Mouse (Mus musculus): ENCODE results near the gene Prg2. TPM values are rescaled to one million over a fixed set of nuclear protein-coding genes. Genes with fewer than 3 reads are reported as not detected.

Prg2 gene
- polyA plus RNA-seq, 1 experiment from 2014 or later = 0.60 TPM

Other genes starting within 250 kb of the Prg2 start
- gene Ypel4, start 246.4 kb upstream of the Prg2 start, polyA plus RNA-seq (2016; fragmentation: Nextera tagmentation; extraction: Ambion mirVana) = 12.3 and 13.7 TPM in 2 replicates
- 13.0 and 13.9 TPM in 2 replicates for gene Gm19426, start 236.8 kb upstream of the Prg2 start, polyA plus RNA-seq (2016; fragmentation: Nextera tagmentation; extraction: Ambion mirVana)
- gene Serping1, start 205.0 kb upstream of the Prg2 start, polyA plus RNA-seq (2016; fragmentation: Nextera tagmentation; extraction: Ambion mirVana) = 24.7 and 24.9 TPM in 2 replicates
- 32.9 and 33.5 TPM in 2 replicates for gene Ube2l6, start 181.6 kb upstream of the Prg2 start, polyA plus RNA-seq (2016; fragmentation: Nextera tagmentation; extraction: Ambion mirVana)
- gene Smtnl1, start 157.8 kb upstream of the Prg2 start, polyA plus RNA-seq (2016; fragmentation: Nextera tagmentation; extraction: Ambion mirVana) = 0.13 and 0.23 TPM in 2 replicates
- gene Timm10, start 153.5 kb upstream of the Prg2 start, polyA plus RNA-seq (2016; fragmentation: Nextera tagmentation; extraction: Ambion mirVana) = 39.4 and 41.3 TPM in 2 replicates
- 19.0 and 19.6 TPM in 2 replicates for gene Slc43a1, start 141.6 kb upstream of the Prg2 start, polyA plus RNA-seq (2016; fragmentation: Nextera tagmentation; extraction: Ambion mirVana)
- gene Rtn4rl2, start 93.8 kb upstream of the Prg2 start, polyA plus RNA-seq (2016; fragmentation: Nextera tagmentation; extraction: Ambion mirVana) = 5.2 and 5.4 TPM in 2 replicates
- gene Slc43a3, start 43.9 kb upstream of the Prg2 start, polyA plus RNA-seq (2016; fragmentation: Nextera tagmentation; extraction: Ambion mirVana) = 30.4 and 35.9 TPM in 2 replicates
- gene Prg3, start 7.8 kb downstream of the Prg2 start, polyA plus RNA-seq (2016; fragmentation: Nextera tagmentation; extraction: Ambion mirVana) = not detected in 2 replicates
- gene Ssrp1, start 56.8 kb downstream of the Prg2 start, polyA plus RNA-seq (2016; fragmentation: Nextera tagmentation; extraction: Ambion mirVana) = 310 and 311 TPM in 2 replicates
- gene P2rx3, start 57.0 kb downstream of the Prg2 start, polyA plus RNA-seq (2016; fragmentation: Nextera tagmentation; extraction: Ambion mirVana) = 15.0 and 20.6 TPM in 2 replicates
- 45.3 and 59.2 TPM in 2 replicates for gene Tnks1bp1, start 67.6 kb downstream of the Prg2 start, polyA plus RNA-seq (2016; fragmentation: Nextera tagmentation; extraction: Ambion mirVana)
- gene Aplnr, start 155.8 kb downstream of the Prg2 start, polyA plus RNA-seq (2016; fragmentation: Nextera tagmentation; extraction: Ambion mirVana) = 42.7 and 45.3 TPM in 2 replicates
- 0.92 and 1.1 TPM in 2 replicates for gene Lrrc55, start 216.7 kb downstream of the Prg2 start, polyA plus RNA-seq (2016; fragmentation: Nextera tagmentation; extraction: Ambion mirVana)